Mouse (Mus musculus) testis, adult 2 months (tissue): ENCODE measurements around the gene Zcchc2.

ENCODE experiments used
- CTCF ChIP-seq: fragments of 200-500 bp; IDR thresholded peaks from 2 replicates; pipeline ENCODE4 v1.5.1; 2012; ENCODE audit warnings: low read depth, mild to moderate bottlenecking, inconsistent platforms, low read length, moderate library complexity; ENCODE audit not compliant: control insufficient read depth, insufficient read depth, insufficient replicate concordance
- POLR2A ChIP-seq: fragments of 200-500 bp; IDR thresholded peaks from 2 replicates; pipeline ENCODE4 v1.6.1; 2012; ENCODE audit warnings: low read depth, mild to moderate bottlenecking, inconsistent platforms, low read length, moderate library complexity; ENCODE audit not compliant: control insufficient read depth

GRCm38 (mm10) chr1:106061185-106061910, 71.1 kb downstream of the Zcchc2 start:
- TF ChIP-seq POLR2A (no peak), CTCF (no peak)
